Mouse (Mus musculus) kidney, adult 18-20 months (tissue): Measurements from ENCODE around the gene Fto.

Source experiments
- DNase-seq: peaks from one replicate; pipeline ENCODE4 v3.0.0; 2021

Fto gene

DNA sequence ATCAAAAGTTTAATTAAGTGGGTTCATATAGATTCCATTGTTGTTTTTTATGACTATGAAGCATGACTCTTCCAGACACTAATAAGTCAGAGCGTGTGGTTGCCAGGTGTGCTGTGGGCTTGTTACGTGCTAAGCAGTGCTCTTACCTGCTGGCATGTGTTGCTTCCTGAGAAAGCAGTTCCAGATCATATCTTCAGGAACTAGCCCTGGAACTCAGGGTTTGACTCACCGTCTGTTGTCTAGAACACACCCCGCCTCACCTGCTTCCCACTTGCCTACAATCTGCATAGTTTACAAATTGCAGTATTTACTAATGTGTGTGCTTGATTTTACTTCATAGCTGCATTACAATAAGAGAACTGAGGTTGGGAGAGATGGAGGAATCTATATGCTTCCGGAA is 84.7 kb downstream of the Fto start:
- no peak for DNase-seq

DNA sequence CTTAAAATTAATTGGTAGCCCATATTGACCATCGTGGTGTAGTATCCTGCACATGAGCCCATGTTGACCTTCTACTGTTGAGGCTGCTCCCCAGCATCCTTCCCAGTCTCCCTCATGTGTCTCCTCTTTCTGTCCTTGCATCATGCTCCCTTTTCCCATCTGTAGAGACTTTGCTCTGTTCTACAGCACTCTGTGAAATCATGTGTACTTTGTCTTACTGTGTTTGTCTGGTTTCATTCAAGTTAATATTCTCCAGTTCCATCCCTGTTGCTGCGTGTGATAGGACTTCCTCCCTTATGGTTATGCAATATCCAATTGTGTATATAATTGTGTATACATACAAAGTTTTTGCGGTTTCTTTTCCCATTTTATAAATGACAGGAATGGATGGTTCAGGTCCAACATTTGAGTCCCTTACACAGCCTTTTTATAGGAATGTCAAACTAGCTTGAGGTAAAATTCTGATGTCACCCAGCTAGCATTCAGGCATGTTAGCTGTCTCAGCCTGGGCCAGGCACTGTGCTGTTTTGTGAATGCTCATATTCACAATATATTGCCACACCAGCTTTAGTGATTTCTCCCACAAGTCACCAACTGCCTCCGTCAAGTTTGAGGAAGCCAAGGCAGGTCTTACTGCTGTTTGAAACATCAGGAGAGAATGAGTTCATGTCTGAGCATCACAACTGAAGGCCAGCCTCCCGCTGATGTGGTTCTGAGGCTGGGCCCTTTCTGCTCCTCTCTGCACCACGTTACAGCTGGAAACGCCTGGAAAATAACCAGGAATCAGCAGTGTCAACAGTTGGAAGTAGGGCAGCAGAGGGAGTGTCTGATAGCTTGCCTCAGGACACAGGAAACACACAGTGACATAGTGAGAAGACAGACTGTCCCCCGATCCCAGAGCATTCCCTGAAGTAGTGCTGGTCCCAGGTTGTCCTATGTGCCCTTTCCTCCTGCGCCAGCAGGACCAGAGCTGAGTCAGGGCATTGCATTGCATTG is 90.0 kb downstream of the Fto start:
- DNase-seq = no peak

DNA sequence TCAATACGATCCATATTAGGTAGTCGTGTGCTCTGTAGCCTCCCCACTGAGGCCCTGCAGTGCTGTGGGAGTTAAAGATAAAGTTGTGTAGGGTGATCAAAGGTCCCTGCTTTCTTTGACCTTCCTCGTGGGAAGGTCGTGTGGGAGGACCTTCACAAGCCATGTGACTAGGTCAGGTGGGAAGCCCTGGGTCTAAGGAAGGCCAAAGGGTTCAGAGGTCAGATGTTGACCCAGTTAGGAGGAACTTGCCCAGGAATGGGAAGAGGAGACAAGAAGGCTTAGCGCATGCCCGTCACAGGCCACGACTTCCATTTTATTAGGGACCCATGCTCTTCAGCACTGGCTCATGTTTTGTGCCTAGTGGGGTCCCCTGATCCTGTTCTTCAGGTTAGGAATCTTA is 91.0 kb downstream of the Fto start:
- no peak for DNase-seq

DNA sequence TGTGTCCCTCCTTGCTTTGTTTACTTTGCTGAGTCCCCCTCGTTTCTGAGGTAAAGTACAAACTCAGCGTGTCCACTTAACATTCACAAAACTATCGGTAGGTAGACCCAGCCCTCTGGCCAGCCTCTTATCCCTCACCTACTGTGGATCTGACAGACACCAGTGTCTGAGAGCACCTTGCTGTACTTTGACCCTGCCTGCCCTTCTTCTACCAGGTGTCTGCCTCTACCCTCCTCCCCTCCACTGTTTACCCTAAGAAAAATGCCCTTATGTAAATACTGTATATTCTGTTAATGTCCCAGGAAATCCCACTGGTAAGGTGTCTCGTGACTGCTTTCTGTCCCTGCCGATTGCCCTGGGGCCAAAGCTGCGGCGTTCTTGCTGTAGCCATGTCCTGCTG is 91.8 kb downstream of the Fto start:
- DNase-seq = no peak

DNA sequence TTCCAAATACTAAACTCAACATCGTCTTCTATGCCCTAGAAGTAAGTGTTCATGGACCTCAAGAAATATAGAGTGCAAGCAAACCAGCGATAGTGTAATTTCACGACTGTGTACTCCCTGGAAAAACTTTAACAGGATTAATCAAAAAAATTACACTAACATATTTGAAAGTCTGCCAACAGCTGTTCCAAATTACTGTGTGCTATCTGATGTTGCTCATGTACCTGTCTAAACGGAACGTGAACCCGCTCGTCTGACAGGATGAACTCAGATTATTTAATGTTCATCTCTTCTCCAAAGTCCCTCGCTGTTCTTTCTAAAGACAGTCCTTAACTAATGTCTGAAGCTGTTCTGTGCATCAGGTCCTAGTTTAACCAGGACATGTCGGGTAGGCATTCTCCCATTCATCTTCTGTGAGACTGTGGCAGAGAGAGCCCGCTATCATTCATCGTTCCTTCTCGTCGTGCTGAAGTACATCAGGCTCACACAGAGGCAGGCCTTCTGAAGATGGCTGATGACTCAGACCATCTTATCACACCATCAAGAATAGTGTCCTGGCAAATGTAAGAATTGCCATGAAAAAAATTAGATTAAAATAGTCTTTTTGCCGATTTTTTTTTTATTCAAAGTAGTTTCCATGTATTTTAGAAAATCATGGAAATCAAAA is 93.4 kb downstream of the Fto start:
- no peak for DNase-seq

DNA sequence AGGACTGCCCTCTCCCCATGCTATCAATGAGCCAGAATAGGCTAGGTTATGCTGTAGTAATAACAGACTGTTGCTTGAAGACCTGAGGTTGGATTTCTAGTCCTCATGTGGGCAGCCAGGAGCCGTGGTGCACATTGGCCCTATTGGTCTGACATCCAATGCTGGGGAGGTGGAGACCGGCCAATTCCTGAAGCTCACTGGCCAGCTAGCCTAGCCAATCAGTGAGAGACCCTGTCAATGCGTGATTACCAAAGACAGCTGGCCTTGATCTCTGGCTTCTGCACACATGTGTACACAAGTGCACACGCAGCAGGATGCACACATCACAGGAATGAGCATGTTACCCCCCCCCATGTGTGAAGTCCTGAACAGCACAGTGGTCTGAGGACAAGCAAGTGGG is 94.6 kb downstream of the Fto start:
- DNase-seq = no peak

DNA sequence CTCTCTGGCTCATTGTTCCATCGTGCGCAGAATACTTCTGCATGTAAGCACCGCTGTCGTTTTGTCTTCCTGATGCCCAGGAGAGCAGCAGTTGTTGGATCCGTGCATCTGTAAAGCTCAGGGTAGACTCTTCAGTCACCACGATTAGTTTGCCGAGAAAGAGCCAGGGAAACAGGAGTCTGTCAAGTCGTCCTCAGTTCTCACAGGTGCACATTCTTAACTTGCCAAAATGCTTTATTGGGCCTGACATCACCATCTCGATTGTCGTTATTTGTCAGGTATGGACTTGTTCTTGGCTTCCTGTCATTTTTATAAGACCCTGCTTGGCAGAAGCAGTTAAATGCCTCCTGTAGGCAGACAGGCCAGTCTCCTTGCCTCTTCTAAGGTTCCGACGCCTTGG is 96.7 kb downstream of the Fto start:
- no peak for DNase-seq

DNA sequence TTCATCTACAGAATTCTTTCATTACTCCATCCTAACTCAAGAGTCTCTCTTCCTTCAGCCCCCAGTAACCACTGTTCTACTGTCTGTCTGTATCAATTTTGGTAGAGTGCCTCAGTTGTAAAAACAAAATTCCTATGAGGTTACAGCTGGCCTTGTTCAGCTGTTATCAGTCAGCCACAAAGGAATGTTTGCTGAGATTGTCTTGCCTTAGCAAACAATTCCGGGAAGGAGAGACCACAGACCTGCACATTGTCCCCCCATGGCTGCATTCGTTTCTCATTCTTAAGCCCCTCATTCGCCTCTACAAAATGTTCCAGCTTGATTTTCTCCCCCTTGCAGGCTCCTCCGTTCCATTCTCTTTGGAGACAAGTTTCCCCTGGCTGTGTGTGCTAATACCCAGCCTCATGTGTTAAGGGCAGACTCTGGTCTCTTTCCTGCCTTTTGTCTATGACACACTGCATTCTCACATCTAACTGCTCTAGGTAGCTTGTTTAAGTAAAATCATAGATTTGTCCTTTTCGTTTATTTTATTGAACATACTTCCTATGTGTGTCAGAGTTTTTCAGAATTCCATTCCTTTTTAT is 111.3 kb downstream of the Fto start:
- DNase-seq = no peak

DNA sequence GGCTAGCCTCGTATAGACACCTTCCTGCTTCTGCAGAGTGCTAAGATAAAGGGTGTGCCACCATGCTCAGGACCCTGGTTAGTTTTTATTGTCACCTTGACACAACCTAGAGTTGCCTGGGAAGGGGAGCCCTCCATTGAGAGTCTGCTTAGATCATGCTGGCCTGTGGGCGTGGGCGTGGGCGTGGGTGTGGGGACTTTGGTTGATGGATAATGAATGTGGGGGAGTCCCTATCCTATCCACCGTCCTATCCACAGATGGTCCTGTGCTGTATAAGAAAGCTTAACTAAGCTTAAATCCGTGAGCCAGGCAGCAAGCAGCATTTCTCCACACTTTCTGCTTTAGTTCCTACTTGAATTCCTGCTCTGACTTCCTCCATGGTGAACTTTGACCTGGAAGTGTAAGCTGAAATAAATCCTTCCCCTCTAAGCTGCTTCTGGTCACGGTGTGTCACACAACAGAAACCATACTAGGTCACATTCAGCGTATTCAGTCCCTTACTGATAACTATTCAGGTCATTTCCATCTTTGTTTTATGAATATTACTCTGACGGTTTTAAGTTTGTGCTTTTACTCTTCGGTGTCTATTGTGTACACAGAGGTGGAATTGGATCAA is 112.0 kb downstream of the Fto start:
- no peak for DNase-seq

DNA sequence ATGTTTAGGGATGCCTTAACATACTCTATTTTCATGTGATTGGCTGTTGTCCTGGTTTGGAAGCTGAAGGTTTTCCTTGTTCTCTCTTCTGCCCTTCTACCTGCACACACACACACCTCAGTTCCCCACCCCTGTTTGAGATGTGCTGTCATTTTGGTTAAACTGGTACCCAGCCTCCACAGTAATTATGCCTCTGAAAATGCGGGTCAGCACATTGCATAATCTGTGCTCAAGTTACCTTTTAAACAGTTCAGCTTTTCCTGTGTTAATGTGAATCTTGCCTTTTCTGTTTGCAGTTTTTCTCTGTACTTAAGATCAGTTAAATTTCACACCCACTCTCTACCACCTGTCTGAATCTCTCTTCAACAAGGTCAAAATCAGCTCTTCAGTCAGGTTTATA is 113.2 kb downstream of the Fto start:
- no peak for DNase-seq

DNA sequence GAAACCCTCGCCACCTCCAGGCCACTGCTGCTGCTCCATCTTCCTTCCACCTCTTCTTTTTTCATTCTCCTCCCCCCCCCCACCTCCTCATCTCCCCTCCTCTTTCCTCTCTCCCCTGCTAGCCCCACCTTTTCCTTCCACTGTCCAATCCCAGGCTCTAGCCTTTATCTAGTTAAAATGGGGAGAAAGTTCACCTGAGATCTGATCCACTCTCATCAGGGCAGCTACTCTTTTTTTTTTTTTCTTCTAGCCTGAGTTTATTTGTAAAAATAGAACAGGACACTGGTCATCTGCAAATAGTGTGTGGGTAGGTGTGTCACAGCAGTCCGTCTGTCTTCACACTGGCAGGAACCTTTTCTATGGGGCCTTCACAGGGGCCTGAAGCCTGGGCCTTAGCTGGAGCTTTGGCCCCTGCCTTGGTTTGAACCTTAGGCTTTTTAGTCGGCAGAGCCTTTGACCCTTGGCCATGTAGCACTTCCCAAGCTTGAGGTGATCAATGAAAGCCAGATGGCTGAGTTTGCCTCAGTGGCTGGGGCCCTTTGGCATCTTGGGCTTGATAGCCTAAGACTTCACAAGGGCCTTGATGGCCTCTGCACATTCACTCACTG is 117.1 kb downstream of the Fto start:
- no peak for DNase-seq

DNA sequence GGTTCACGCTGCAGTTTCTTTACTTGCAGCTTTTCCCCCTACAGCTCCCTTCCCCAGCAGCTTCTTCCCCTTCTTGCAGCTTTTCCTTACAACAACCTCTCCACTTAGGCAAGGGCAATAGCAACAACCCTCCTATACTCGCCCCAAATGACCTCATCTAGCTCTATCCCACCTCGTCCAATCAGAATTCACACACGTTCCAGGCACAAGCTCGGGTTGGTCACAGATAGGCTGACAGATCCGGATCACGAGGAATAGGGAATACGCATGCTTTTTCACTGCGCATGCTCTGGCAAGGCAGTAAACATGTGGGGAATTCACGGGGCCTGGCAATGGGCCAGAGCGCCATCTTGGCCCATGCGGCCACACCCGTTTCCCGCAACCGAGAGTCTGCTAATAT is 122.7 kb downstream of the Fto start:
- no peak for DNase-seq

DNA sequence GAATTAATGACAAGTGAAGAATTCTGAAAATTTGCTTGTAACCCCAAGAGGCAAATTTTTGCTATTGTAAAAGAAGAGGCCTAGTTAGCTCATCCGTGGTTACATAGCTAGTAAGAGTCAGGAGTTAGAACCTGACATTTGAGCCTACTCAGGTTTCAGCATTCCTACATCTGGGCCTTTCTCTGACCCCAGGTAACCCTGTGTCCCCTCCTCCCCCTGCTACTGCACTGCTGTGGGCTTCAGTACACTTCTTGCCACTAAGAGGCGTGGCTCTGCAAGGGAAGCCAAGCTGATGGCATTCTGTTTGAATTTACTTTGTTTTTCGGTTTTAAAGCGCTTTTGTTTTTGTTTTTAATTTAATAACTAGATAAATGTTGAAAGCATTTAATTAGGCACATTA is 130.6 kb downstream of the Fto start:
- DNase-seq = no peak

DNA sequence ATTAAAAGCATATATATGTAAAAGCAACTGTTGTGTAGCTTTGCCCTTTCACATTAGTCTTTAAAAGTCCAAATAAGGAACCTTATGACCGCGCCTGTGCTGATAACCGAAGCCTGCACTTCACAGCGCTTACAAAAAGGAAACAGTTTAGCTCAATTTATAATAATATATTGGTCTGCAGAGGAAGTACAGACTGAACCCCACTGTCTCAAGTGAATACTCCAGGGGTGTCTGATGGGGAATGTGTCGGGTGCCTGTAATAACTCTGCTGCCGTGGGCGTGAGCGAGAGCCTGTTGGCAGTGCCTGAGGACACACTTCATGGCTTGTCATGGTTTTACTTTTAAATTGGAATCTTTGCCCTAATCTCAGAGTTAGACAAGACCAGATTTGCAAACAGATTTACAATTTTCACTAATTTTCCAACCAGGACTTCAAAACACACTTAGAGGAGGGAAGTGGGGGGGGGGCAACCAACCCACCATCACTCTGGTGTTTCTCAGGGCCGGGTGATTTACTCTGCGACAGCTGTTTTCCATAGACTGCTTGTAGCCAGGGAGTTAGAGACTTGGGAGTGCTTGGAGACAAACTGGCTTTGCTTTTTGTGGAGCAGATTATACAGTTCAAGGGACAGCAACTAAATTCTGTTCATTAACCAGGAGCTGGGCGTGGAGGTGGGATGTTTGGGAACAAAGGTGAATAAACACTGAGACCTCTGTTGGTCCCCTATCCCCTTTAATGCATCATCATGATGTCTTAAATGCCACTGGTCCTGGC is 131.5 kb downstream of the Fto start:
- peak; percentile 43 for DNase-seq

DNA sequence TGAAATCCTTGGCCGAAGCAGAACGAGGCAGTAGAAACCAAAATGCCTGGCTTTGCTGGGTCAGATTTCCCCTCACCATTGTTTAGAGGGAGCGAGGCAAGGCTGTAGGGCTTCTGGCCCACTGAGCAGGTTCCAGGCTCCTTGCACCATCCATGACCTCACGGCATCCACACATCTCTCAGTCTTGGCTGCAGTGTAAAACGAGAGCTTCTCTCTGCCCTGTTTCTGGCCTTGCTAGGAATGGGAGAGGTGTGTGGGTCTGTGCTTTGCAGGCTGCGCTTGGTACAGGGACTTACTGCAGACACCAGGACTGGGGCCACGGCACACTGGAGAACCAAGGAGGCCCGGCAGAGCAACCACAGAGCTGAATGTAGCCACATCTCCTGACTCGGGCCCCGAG is 132.2 kb downstream of the Fto start:
- no peak for DNase-seq

DNA sequence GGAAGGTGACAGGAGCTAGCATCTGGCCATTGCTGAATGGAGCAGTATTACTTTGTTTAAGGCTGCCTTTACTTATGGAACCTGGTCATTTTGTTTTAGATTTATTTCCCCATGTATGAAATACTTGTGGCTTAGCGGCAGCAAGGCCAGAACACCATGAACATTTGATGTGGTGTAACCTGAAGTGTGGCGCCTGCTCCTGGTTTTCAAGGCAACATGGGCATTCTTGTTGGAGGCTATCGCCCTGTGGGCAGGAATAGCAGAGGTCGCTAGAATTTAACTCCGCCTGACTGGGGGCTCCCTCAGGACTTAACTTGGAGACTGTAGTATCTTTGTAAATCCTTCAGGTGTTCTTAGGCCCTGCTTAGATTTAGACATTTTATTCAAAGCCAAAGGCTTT is 132.7 kb downstream of the Fto start:
- DNase-seq = no peak

DNA sequence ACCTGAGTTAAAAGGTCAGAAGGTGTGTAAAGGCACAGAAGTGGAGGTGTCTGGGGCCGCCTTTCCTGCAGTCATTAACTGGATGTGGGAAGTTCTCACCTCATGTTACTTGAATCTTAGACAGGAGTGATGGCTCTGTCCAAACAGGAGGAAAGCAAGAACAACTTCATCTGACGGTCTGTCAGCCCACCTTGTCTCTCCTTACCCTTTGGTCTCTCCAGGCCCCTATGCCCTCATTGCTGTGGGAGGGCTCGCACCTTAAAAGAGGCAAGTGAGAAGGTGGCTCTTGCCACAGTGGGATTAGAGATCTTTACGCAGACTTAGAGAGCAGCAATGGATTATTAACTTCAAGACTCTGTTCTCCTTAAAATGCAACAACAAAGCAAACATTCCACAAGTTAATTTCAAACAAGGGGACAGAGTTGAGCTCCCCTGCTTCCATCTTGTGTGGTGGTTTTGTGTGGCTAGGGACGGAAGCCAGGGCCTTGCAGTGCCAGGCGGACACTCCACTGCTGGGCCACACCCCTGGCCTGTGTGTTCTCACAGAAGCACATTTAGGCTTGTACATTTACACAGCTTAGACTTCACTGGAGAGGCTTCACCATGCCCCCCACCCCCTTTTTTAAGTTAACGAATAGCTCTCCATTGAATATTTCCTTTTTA is 135.5 kb downstream of the Fto start:
- DNase-seq = no peak

DNA sequence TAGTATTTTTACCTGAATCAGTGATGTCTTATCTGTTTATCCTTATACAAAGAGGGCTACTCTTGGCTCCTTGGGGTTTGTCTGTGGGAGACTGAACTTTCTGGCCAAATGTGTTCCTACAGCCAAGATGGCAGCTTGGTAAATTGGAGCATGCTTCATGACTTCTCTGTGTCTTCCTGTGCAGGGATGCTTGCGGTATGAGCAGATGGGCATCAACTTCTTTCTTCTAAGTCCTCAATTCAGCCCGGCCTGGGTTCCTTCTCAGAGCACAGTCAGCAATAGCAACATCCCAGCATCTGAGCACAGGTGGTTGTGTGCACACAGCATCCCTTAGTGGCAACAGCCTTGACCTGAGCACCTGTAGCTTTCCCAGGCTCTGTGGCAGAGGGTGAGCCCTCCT is 141.6 kb downstream of the Fto start:
- no peak for DNase-seq

DNA sequence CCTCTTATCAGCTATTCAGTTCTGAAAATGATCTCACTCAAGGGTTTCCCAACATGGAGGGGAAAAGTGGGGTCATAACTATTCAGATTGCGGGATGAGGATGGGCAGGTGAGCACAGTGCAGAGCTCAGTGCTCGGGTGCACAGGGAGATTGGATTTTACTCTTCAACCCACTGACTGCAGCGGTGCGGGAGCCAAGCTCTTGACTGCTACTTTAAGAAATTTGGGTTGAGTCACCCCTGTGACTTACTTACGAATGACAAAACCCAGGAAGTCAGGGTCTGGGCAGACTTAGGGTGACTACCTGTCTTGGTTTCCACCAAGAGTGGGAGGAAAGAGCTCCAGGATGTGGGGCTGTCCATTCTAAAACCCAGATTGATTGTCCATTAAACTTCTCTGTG is 142.3 kb downstream of the Fto start:
- DNase-seq = no peak

DNA sequence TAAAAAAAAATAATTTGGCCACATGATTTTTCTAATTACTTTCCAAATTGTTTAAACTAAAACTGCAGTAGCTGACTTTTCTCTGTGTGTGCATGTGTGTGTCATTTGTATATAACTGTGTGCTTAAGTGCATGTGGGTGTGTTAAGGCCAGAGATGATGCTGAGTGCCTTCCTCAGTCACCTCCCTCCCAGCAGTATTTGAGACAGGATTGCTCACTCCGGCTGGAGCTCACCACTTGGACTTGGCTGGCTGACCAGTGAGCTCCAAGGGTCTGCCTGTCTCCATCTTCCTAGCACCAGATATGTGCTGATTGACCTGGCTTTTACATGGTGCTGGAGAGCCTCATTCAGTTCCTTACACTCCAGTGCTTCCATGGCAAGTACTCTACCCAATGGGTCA is 144.7 kb downstream of the Fto start:
- DNase-seq = no peak

DNA sequence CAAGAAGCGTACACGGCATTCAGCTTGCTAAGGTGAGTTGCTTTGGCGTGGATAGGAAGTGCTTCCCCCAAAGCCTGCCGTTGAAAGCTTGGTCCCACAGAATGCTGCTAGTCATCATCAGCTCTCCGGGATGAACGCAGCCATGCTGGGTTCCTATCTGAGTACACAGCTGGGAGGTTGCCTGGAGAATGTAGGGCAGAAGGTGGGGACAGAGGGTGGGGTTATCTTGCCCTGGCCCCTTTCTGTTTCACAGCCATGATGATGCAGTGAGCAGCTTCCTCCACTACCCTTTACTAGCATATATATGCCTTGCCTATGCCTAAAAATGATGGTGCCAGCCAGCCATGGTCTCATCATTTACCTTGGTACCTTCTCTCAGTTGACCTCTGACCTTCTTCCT is 147.6 kb downstream of the Fto start:
- DNase-seq = no peak

DNA sequence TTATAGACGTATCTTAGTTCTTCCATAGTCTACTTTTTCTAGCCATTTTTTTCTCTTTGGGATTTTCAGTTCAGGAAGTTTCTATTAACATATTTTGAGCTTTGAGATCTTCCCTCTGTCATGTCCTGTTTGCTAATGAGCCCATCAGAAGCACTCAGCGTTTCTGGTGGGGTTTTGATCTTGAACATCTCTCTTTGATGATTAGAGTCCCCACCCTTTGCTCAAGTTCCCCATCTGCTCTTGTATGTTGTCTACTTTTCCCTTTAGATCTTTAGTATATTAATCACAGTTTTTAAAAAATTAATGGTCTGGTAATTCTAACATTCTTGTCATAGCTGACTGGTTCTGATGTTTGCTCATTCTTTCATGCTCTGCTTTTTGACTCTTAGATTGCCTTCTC is 150.4 kb downstream of the Fto start:
- DNase-seq = no peak
